Mouse (Mus musculus) neural tube, embryonic 13.5 days (tissue): Measurements from ENCODE around the gene Camp. TPM values are rescaled to one million over a fixed set of nuclear protein-coding genes. Genes with fewer than 3 reads are reported as not detected.

Experiments
- ATAC-seq: fragments of 200-750 bp; cut with Nextera tagmentation; 2 replicates; pipeline ENCODE4 v1.8.0; 2017; ENCODE audit warnings: low read depth, mild to moderate bottlenecking, moderate TSS enrichment, moderate library complexity
- H3K27ac ChIP-seq: fragments of 300-500 bp; sonication (generic); replicated peaks from 2 replicates; pipeline ENCODE4 v1.5.1; 2015; ENCODE audit warnings: moderate library complexity, mild to moderate bottlenecking, inconsistent platforms
- H3K27me3 ChIP-seq: fragments of 300-500 bp; sonication (generic); 2 replicates; pipeline ENCODE4 v1.6.1; 2015; ENCODE audit warnings: mild to moderate bottlenecking, inconsistent platforms
- H3K36me3 ChIP-seq: fragments of 300-500 bp; sonication (generic); 2 replicates; pipeline ENCODE4 v1.6.1; 2015; ENCODE audit warnings: mild to moderate bottlenecking, inconsistent platforms
- H3K4me1 ChIP-seq: fragments of 300-500 bp; sonication (generic); replicated peaks from 2 replicates; pipeline ENCODE4 v1.6.1; 2015; ENCODE audit warnings: inconsistent platforms
- H3K4me2 ChIP-seq: fragments of 300-500 bp; sonication (generic); 2 replicates; pipeline ENCODE4 v1.6.1; 2015; ENCODE audit warnings: inconsistent platforms, mild to moderate bottlenecking, moderate library complexity
- H3K4me3 ChIP-seq: fragments of 300-500 bp; sonication (generic); 2 replicates; pipeline ENCODE4 v1.5.1; 2015; ENCODE audit warnings: mild to moderate bottlenecking, inconsistent platforms
- H3K9ac ChIP-seq: fragments of 300-500 bp; sonication (generic); 2 replicates; pipeline ENCODE4 v1.6.1; 2015; ENCODE audit warnings: moderate library complexity, mild to moderate bottlenecking, inconsistent platforms
- H3K9me3 ChIP-seq: fragments of 300-500 bp; sonication (generic); 2 replicates; pipeline ENCODE4 v1.6.1; 2016; ENCODE audit warnings: inconsistent platforms
- WGBS: fragments of 180-500 bp; shearing (Covaris S2); methylation state at CpG from one replicate; pipeline ENCODE4 v1.1.7; 2015; 5-methylcytosine and 5-hydroxymethylcytosine counted together
- polyA plus RNA-seq: library from polyadenylated mRNA; unstranded; fragments of >200 nt; fragmentation: Nextera tagmentation; extraction: Ambion mirVana; gene quantifications from 2 replicates; pipeline ENCODE4 v1.2.1, GENCODE M21; 2015

The Camp gene
- polyA plus RNA-seq, 1 experiment from 2014 or later, result 2.4 TPM

DNA sequence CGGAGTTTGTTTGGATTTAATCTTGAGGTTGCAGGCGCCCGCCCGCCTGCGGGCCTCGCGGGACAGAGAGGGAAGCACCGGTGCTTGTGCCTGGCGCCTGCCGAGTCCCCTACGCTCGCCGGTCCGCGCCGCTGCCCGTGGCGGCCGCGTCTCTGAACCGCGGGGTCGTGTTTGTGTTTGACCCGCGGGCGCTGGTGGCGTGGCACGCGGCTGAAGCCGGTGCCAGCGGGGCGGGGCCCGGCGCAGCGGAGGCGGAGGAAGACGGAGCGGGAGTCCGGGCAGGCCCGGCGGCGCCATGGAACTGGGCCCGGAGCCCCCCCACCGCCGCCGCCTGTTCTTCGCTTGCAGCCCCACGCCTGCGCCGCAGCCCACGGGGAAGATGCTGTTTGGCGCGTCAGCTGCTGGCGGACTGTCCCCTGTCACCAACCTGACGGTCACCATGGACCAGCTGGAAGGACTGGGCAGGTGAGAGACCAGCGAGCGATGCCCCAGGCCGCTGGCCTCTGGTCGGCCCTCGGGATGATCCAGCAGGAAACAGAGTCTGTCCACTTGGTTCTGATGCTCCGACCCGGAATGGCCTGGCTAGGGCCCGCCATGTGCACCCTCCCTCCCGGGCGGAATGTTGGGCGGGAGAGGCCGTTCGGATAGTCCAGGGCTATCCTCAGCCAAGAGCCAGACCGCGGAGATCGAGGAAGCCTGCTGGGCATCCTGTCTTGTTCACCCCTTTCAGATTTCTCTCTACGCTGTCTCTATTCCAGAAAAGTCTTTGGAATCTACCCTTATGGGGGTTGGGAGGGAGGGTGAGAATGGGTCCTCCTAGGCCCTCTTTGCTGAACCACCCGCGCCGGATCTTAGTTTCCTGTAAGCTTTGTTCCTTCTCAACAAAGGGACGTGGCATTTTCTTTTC is 26.5 kb upstream of the Camp start:
- Histone ChIP-seq H3K36me3 (peaks cover 25% of the 10 kb centered on the region), H3K4me3 (peak overlapping the region; percentile 94), H3K27me3 (no peaks in the 10 kb centered on the region), H3K27ac (peak overlapping the region; percentile 83), H3K9me3 (no peaks in the 10 kb centered on the region), H3K4me1 (peaks cover 20% of the 10 kb centered on the region), H3K4me2 (peak overlapping the region; percentile 85), H3K9ac (peak overlapping the region; percentile 93)
- ATAC-seq, result peak; percentile 73
- WGBS, result under 1% methylated on average over 62 of the region's 76 CpGs

DNA sequence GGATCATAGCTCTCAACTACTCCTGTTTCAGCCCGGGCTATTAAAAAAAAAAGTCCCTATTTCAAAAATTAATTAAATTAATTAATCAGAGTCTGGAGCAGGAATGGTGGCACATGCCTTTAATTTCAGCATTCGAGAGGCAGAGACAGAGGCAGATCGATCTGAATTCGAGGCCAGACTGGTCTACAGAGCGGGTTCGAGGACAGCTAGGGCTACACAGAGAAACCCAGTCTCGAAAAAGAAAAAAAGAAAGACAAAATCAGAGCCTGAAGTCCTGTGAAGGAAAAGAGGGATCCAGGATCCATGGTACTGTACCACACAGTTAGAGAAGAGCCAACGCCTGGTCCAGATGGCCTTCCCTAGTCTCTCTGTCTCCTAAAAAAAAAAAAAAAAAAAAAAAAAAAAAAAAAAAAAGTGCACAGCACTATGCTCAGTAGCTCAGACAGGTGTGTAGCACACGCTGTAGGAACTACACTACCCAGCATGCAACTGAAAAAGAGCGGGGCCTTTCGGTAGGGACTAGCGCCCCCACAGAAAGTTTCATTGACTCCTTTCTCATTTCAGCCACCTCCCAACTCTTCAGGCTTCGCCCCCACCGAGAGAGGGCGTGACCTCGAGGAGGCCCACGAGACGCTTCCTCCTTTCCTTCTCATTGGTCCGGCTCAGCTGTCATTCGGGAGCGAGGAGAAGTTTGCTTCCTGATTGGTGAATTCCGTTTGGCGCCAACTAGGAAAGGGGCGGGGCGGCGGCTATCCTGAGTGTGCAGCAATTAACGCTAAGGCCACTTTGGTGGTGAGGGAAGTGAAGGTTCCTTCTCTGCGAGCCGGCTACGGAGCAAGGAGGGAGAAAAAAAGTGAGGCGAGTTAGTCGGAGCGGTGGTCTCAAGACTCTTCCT is 25.6 kb upstream of the Camp start, which contains the start of gene Cdc25a:
Cdc25a (plus strand) TSS at position 783 of the 895 bp plus-strand sequence.
- Histone ChIP-seq H3K27me3 (no peaks in the 10 kb centered on the region), H3K4me2 (peak within 1 kb of the TSS; percentile 85), H3K36me3 (peaks cover 16% of the 10 kb centered on the region), H3K4me1 (peaks cover 20% of the 10 kb centered on the region), H3K27ac (peak within 1 kb of the TSS; percentile 83), H3K9me3 (no peaks in the 10 kb centered on the region), H3K9ac (peak within 1 kb of the TSS; percentile 93), H3K4me3 (peak within 1 kb of the TSS; percentile 94)
- ATAC-seq, result peak; percentile 95
- 8% methylated on average over 33 of the region's 33 CpGs for WGBS

DNA sequence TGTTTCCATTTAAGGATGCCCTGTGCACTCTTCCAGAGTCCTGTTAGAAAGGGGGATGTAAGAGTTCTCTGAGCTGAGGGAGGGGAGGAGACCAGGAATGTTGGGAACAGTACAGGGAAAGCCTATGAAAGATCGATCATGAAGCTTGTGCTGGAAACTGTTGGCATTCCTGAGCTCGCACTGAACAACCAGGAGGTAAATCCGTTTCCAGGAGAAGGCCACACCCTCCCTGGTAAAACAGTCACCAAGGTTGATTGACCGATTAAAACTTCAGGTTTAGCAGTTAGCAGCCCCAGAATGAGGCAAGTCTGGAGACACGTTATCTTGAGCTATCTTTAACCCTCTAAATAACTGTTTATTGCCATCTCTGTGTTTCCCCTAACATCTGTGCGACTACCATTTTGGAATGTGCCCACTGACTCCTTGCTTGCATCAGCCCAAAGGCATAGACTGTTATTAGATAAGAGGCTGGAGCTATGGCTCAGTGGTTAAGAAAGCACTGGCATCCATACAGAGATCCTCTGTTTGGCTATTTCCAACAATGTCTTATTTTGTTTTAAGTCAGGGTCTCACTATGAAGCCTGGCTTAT is 21.7 kb upstream of the Camp start:
- H3K36me3 ChIP-seq, result no peaks in the 10 kb centered on the region
- H3K9me3 ChIP-seq, result no peaks in the 10 kb centered on the region
- no peak overlapping the region for H3K27ac ChIP-seq
- no peak overlapping the region; the same call in 1 of the 2 replicates for H3K9ac ChIP-seq
- no peak overlapping the region for H3K4me3 ChIP-seq
- H3K4me2 ChIP-seq, result no peak overlapping the region
- no peak for ATAC-seq
- H3K27me3 ChIP-seq, result no peaks in the 10 kb centered on the region
- 0 out of 2 replicates have a peak, but pooled peaks cover 2% of the 10 kb centered on the region for H3K4me1 ChIP-seq
- WGBS, result 53% methylated on average over 6 of the region's 6 CpGs

DNA sequence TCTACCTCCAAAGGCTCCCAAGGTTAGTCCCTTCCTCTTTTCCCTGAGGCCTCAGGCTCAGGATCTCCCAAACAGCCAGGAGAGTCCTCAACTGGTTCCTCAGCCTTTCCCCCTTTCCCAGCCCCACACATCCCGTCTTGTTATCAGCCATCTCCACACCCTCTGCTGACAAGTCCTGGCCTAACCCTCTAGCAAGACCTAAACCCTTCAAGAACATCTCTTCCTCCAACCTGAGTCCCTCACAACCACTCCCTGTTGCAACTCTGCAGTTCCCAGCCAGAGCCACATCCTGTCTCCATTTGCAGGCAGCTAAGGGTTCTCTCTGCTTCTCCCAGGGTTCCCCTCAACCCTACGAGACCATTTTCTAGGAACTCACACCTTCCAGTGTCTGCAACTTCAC is 16.8 kb upstream of the Camp start:
- Histone ChIP-seq H3K27ac (no peak overlapping the region), H3K4me1 (0 out of 2 replicates have a peak, but pooled peaks cover 4% of the 10 kb centered on the region), H3K9me3 (no peaks in the 10 kb centered on the region), H3K4me2 (no peak overlapping the region), H3K36me3 (no peaks in the 10 kb centered on the region), H3K27me3 (no peaks in the 10 kb centered on the region), H3K9ac (no peak overlapping the region), H3K4me3 (no peak overlapping the region)
- ATAC-seq, result no peak
- 80% methylated on average over 2 of the region's 2 CpGs for WGBS

DNA sequence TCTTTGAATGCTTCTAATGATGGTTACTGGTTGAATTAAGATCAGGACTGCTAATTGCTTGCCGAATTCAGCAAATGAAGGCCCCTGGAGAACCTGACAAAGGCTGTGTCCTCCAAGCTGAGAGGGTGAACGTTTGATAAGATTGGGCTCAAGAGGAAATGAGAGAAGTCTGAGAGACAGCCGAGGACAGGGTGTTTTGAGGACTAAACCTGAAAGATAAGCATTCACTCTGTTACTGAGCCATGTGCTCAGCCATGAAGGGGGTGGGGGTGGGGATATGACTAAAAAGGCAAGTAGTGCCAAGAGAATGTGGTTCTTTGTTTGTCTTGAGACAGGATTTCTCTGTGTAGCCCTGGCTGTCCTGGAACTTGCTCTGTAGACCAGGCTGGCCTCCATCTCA is 13.7 kb upstream of the Camp start:
- no peak overlapping the region for H3K4me3 ChIP-seq
- H3K4me1 ChIP-seq, result 0 out of 2 replicates have a peak, but pooled peaks cover 4% of the 10 kb centered on the region
- peak overlapping the region; percentile 37; the same call in 1 of the 2 replicates for H3K4me2 ChIP-seq
- no peak for ATAC-seq
- no peaks in the 10 kb centered on the region for H3K27me3 ChIP-seq
- H3K9ac ChIP-seq, result no peak overlapping the region
- H3K36me3 ChIP-seq, result no peaks in the 10 kb centered on the region
- H3K9me3 ChIP-seq, result no peaks in the 10 kb centered on the region
- no peak overlapping the region for H3K27ac ChIP-seq
- WGBS, result 66% methylated on average over 3 of the region's 3 CpGs

DNA sequence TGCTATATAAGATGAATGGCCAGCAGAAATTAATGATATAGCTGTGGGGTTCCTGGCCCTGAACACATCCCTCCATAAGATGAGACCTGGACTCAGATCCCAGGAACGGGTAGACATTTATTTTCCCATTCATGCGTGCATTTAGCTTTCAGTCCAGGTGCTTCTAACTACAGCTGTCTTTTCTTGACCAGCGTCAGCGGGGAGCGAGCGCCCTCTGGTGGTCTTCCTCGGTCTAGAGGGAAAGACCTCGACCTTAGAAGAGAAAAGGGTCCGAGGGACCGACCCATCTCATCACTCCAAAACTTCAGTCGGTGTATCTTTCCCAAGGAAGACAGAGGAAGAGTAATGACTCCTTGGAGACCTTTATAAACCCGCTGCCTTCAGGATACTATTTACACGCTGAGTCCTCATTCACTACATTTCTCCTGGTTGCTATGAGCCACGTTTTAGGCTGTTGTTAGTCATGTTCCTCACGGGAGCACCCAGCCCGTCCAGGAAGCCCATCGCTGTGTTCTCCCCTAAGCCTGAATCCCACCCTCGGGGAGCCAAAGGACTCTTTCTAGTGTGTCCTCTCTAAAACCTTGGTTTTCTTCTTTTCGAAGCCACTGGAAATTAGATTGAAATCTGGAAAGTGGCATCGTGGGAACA is 13.1 kb upstream of the Camp start:
- Histone ChIP-seq H3K4me2 (peak overlapping the region; percentile 37), H3K4me1 (0 out of 2 replicates have a peak, but pooled peaks cover 4% of the 10 kb centered on the region), H3K36me3 (no peaks in the 10 kb centered on the region), H3K9me3 (no peaks in the 10 kb centered on the region), H3K27me3 (no peaks in the 10 kb centered on the region), H3K4me3 (no peak overlapping the region), H3K9ac (no peak overlapping the region), H3K27ac (no peak overlapping the region)
- WGBS, result 17% methylated on average over 20 of the region's 20 CpGs
- ATAC-seq, result peak; percentile 50

DNA sequence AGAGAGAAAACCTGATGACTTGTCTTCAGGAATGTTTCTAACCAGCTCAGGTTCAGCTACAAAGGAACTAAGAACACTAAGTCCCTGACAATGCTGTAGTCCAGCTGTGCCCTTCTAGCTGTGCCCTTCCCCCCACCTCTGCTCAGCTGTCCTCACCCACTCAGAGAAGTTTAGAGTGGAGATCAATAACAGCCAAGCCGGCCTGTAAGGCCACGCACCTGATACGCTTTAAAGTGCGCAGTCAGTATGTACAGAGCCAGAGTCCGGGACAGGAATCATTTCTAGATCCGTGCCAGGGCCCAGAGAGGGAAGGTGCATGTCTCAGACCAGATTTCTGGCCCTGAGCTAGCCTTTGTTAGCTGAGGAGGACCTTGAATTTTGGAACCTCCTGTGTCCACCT is 6.5 kb upstream of the Camp start:
- H3K9ac ChIP-seq, result no peak overlapping the region
- H3K9me3 ChIP-seq, result no peaks in the 10 kb centered on the region
- 84% methylated on average over 6 of the region's 6 CpGs for WGBS
- no peaks in the 10 kb centered on the region for H3K4me1 ChIP-seq
- H3K4me2 ChIP-seq, result no peak overlapping the region
- no peak for ATAC-seq
- H3K4me3 ChIP-seq, result no peak overlapping the region
- no peaks in the 10 kb centered on the region for H3K27me3 ChIP-seq
- no peaks in the 10 kb centered on the region for H3K36me3 ChIP-seq
- no peak overlapping the region for H3K27ac ChIP-seq

DNA sequence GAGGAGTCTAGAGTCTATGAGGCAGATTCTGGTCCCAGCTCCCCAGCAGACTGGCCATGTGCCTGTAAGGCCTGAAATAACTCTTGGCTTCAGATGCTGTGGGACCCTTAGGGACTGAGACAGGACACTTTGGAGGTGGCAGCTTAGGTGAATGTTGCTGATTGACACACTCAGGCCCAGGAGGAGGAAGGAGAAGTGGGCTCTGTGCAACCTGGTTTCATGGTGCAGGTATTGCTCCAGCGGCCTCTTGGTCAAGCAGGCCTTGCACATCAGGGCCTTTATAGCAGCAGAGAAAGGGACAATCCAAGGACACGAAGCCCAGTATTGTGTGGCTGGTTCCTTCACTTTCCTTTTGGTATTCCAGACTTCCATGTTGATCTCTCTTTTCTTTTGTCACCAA is 4.9 kb upstream of the Camp start:
- no peak overlapping the region for H3K9ac ChIP-seq
- no peak overlapping the region for H3K4me2 ChIP-seq
- H3K9me3 ChIP-seq, result no peaks in the 10 kb centered on the region
- ATAC-seq, result no peak
- 0 out of 2 replicates have a peak, but pooled peaks cover 2% of the 10 kb centered on the region for H3K4me1 ChIP-seq
- H3K27ac ChIP-seq, result no peak overlapping the region
- WGBS, result 93% methylated on average over 2 of the region's 2 CpGs
- H3K27me3 ChIP-seq, result no peaks in the 10 kb centered on the region
- no peaks in the 10 kb centered on the region for H3K36me3 ChIP-seq
- no peak overlapping the region for H3K4me3 ChIP-seq

DNA sequence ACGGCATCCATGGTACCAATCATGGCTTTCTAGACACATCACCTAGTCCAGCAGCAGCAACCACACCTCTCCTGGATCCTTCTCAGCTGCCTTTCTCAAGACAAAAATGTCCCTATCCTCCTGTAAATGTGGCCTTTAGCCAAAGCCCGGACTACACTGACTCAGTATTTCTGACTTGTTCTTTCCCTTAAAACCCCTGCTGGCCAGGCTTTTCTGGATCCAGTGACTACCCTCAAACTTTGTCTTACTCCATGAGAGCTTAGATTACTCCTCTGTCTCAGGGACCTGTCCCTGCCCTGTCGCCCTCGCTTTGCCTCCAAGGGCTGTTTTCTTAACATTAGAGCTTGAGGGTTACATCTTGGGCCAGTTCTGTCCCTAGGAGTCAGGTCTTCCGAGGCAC is 682 bp upstream of the Camp start:
- Histone ChIP-seq H3K9me3 (no peaks in the 10 kb centered on the region), H3K36me3 (peaks cover 4% of the 10 kb centered on the region; the same call in 1 of the 2 replicates), H3K4me3 (no peak overlapping the region), H3K4me1 (0 out of 2 replicates have a peak, but pooled peaks cover 8% of the 10 kb centered on the region), H3K9ac (no peak overlapping the region), H3K27ac (no peak overlapping the region), H3K27me3 (no peaks in the 10 kb centered on the region), H3K4me2 (no peak overlapping the region)
- WGBS, result 89% methylated on average over 5 of the region's 5 CpGs
- ATAC-seq, result no peak

DNA sequence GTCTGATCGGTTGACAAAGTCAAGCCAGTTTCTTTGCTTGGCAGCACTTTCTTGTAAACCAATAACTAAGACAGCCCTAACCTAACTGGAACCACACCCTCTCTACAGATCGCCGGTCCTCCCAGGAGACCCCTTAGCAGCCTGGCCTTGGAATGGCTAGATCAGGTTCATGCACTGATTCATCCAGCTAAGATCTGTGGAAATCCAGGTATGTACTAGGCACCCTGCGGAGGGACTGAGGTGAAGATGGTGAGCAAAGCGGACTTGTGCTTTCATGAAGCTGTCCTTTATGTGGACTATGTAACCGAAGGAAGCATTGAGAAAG is 16.4 kb downstream of the Camp start:
- peak overlapping the region; percentile 93 for H3K4me2 ChIP-seq
- H3K9ac ChIP-seq, result peak overlapping the region; percentile 79
- H3K9me3 ChIP-seq, result no peaks in the 10 kb centered on the region
- peak overlapping the region; percentile 67 for H3K4me3 ChIP-seq
- peak; percentile 57 for ATAC-seq
- H3K4me1 ChIP-seq, result peaks cover 11% of the 10 kb centered on the region
- 14% methylated on average over 6 of the region's 6 CpGs for WGBS
- H3K36me3 ChIP-seq, result peaks cover 30% of the 10 kb centered on the region
- H3K27me3 ChIP-seq, result no peaks in the 10 kb centered on the region
- peak overlapping the region; percentile 85; the same call in 1 of the 2 replicates for H3K27ac ChIP-seq

DNA sequence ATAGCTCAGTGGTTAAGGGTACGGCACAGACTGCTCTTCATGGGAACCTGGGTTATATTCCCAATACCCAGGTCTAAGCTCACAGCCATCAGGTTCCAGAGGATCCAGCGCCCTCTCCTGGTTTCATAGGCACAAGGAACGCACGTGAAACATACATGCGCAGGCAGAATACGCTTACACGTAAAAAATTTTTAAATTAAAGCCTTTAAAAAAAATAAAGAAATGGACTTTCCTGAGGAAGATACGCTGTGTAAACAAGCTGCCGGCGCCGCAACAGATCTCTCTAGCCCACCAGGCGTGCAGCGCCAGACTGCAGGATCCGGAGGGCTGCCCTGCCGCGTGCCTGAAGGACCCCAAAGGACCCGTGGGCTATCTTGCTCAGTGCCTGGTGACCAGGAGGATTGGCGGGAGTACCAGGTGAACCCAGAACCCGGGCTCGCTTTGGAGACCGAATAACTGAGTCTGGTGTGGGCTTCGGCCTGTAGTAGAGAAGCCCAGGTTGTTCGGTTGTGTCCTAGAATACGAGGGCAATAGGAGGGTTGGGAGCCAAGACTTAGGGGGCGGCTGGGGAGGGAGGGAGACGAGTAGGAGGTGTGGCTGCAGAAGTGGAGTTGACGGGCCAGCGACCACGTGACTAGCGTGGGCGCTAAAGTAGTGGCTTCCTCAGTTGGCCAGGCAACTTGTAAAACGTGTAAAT is 16.9 kb downstream of the Camp start, which contains the start of gene Nme6:
Nme6 (plus strand) TSS at position 359 of the 697 bp plus-strand sequence.
- WGBS, result under 1% methylated on average over 32 of the region's 32 CpGs
- peak within 1 kb of the TSS; percentile 85 for H3K27ac ChIP-seq
- ATAC-seq, result peak; percentile 98
- H3K9ac ChIP-seq, result peak within 1 kb of the TSS; percentile 79
- peaks cover 25% of the 10 kb centered on the region for H3K36me3 ChIP-seq
- no peaks in the 10 kb centered on the region for H3K9me3 ChIP-seq
- peaks cover 11% of the 10 kb centered on the region for H3K4me1 ChIP-seq
- peak within 1 kb of the TSS; percentile 93 for H3K4me2 ChIP-seq
- peak within 1 kb of the TSS; percentile 67 for H3K4me3 ChIP-seq
- no peaks in the 10 kb centered on the region for H3K27me3 ChIP-seq
